Mouse (Mus musculus) cerebellum, adult 18-20 months (tissue): ENCODE results near the gene Clybl.

Source experiments
- DNase-seq, 2 experiments: peaks; one replicate each; pipeline ENCODE4 v3.0.0; 2021

The Clybl gene

DNA sequence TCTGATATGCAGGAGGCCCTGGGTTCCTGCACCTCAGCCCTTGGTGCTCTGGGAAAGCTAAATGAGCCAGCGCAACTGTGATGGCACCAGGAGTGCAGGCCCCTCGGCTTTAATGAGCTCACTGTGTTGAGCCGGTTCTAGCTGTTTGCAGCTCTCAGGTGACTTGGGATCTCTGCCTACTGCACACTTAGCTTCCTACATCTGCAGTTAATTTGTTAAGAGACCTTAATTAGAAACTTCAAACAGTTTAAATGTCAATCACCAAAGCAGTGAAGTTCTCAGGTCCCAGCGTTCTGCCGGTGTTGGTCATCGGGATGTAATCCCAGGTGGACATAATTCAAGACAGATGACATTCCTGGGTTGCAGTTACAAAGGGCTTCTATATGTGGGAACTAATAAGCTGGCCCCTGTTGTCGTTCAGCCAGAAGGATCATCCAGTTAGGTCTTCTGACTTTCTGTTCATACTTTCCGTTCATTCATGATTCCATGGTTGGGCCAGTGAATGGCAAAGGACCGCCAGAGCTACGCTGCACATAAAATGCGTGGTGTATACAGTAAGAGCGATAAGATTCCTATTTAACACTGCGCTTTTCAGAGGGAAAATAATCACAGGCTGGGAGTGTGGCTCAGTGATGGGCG is 18.9 kb downstream of the Clybl start:
- DNase-seq = no peak

DNA sequence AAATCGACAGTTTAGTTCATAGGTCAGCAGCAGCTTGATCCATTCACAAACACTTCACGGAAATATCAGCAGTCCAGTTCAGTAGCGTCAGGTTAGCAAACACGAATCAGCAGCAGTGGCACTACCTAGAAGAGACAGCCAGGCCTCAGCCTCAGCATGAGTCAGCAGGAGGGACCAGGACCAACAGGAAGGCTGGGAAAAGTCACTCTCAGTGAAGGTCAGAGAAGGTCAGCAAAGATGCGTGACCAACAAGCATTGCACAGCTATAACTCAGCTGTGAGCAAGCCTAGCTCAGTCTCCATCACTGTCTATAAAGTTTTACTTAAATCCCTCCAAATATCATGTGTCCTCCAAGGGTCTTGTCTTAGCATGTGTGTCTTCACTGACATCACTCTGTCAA is 27.7 kb downstream of the Clybl start:
- DNase-seq = no peak

DNA sequence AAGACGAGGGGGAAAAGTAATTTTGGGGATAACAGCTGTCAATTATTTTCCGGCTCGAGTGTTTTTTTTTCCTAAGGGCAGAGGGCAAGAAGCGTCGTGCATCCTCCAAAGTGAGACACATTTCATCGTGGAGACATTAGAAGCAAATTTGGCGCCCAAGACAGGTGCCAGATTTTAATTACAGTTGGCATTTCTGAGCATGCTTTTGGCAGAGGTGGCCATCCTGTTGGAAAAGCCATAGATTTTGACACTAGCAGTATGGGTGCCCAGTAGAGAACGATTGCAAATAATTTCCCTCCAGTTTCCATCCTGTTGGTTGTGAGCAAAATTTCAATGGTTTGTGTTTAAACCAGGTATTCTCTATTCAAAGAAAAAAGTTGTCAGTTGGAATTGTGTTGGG is 32.1 kb downstream of the Clybl start:
- DNase-seq = peak; percentile 75 to 80

DNA sequence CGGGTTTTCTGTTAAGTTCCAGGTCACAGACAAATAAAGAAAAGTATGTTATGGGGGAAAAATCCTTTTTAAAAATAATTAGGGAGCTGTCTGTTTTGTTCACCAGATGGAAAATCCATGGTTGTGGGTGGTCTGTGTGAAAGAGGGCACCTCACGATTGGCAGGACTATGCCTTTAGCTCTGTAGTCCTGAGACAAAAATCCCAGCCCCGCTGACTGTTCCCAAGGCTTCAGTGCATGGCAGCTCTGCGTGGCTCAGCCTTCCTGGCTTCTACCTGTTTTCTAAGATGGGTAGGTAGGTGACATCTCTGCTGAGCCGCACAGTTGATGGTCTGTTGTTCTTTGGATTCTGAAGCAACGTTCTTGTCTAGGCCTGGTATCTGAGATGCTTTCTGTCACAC is 32.6 kb downstream of the Clybl start:
- DNase-seq = no peak

DNA sequence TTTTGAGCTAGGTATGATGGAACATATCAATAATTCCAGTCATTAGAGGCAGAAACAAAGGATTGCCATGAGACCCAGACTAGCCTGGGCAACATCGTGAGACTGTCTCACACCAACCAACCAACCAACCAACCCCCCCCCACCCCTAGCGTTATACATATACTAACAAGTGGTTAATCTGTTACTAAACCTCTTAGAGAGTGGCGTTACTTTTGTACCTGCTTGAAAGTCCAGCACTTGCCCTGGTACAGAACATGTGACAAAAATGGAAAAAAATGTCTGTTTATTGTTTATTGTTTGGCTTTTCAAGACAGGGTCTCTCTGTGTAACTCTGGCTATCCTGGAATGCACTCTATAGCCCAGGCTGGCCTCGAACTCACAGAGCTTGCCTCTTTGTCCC is 35.7 kb downstream of the Clybl start:
- no peak for DNase-seq

DNA sequence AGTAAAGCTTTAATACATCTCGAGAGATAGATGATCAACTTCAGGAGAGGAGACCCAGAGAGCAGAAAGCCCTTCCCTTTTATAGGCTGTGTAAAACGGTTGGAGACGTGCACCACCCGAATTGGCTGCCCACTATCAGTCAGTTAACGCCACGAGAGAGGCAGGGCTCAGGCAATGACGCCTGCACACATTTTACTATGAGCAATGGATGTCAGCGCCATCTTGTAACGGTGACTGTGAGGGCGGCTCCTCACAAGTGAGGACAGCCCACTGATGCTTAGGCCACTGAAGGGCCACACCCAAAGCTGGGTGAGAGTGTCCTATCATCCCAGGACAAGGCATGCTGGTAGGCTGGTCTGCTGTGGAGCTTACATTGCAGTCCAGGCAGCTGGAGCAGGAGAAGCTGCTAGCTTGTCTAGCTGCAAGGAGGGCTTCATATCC is 41.5 kb downstream of the Clybl start:
- DNase-seq = no peak

DNA sequence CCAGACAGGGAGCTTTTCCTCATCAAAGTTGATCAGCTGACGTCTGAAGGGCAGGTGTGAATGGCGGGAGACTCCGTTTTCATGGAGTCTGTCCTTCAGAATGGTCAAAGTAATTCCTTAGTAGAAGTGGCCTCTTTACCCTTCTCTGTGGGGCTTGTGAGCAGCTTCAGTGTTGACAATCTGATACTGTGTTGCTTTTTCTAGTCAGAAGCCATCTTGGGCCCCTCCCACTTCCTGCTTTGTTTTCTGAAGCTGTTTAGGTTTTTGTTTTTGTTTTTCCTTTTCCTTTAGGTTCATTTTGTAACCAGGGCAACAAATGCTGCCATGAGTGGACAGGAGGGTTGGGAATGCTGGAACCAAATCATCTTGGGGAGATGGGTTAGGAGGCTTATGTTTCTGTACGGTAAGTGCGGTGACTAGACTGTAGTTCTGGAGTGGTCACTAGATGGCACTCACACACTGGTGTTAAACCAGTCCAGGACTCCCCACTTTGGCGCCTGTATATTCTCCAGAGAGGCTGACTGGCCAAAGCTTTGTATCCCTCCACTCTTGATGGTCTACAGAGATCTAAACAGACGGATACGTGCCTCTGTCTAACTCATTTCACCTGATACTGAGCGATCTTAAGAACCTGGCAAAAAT is 42.1 kb downstream of the Clybl start:
- peak; percentile 91 to 93 for DNase-seq

DNA sequence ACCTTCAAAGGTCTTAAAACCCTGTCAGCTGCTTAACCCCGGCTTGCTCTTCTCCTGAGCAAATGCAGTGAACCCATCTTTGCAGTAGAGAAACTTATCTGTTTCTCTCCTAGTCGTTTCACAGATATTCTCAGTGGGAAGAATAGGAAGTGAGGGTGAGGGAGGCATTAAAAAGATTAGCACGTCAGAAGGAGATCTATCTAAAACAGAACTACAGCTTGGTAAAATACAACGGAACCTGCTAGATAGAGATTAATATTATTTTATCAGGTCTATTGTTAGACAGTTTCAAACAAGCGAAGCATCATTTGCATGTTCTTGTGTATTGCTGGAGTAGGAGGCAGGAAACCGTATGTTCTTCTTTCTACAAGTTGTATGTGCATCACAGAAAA is 42.6 kb downstream of the Clybl start:
- DNase-seq = no peak

DNA sequence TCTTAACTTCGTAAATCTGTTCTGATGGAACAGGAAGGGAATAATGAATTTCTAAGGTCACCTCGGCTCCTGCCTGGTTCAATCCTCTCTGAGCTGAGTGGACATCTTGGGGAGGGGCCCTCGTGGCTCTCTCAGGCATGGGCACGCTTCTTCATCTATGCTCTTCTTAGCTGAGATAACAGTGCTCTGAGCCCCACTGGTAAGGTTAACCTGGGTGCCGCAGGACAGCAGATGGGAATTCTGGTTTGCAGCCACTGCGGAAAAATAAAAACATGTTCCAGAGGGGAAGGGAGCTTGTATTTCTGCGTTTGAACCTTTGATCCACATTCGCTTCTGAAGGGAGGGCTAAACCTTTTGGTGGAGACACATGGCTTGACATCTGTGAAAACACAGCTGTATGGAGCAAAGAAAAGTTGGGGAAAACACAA is 43.0 kb downstream of the Clybl start:
- DNase-seq = peak; percentile 67 to 70

DNA sequence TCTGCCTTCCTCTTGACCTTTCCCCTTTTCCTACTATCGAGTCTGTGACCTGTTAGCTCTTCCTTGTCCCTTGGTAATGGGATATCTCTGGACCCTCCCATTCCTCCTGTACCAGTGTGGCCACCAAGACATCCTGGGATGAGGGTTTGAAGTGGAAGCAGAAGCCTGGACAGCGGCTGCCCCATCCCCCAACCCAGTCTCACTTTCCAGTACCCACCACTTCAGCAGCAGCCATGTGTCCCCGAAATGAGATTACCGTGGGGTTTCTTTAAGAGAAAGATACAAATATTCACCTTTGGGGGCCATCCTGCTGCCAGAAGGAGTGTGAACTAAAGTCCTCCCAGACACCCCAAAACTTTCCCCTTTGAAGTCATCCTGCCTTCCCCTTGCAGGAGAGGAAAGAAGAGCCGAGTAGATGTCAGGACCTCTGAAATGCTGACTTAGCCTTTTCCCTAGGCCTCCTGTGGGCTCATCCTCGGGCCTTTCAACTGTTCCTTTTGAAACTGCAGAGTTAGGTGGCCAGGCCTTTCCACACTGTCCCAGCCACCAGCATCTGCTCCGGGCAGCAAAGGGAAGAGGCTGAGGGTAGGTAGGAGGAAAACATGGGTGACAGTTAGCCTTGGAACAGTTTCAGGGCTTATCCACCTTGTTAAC is 44.1 kb downstream of the Clybl start:
- DNase-seq = peak; percentile 27 to 53

DNA sequence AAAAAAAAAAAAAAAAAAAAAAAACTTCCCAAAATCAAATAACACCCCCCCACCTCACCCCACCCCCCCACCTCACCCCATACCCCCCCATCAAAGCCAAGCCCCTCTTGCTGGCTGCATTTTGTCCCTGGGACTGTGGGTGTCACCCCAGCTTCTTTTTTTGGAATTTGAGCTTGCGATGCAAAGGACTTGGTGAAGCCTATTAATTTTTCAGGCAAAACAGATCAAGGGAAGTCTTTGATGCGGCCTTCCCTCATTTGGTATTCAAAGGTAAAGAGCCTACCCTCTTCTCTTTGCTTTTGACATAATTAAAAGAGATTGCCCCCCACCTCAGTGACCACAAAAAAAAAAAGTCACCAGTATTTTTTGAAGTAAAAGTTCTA is 44.6 kb downstream of the Clybl start:
- DNase-seq = peak; percentile 42 to 47

DNA sequence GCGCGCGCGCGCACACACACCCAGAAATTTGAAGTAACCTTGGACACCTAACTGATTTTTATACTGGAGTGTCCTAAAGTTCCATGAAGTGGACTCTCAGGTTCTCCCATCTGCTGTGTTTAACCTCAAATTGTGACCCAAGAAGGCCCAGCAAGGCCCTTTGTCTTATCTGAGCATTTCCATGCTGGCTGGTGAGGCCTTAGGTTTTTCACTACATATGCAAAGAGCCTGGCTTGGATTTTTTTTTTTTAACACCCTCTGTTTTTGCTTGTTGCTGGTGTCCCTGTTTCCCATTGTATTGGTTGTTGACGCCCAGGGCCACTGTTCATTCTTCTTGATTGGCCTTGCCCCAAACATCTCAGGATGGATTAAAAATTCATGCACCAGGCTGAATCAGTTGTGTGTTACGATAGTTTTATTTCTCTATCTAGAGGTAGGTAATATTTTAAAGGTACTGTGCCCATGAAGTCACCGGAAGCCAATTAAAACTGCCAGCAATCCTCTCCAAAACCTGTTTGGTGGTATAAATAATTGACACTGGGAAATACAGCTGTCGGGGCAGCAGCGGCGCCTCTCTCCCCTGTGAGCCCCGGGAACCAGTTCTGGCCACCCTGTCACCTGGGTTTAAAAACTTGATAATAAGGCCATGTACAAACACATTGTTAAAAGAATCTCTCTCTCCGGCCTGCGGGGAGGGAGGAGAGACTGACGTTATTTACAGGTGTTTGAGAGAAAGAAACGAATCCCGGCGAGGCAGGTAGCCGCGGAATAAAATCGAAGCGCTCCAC is 45.4 kb downstream of the Clybl start:
- DNase-seq = peak; percentile 23 to 62

DNA sequence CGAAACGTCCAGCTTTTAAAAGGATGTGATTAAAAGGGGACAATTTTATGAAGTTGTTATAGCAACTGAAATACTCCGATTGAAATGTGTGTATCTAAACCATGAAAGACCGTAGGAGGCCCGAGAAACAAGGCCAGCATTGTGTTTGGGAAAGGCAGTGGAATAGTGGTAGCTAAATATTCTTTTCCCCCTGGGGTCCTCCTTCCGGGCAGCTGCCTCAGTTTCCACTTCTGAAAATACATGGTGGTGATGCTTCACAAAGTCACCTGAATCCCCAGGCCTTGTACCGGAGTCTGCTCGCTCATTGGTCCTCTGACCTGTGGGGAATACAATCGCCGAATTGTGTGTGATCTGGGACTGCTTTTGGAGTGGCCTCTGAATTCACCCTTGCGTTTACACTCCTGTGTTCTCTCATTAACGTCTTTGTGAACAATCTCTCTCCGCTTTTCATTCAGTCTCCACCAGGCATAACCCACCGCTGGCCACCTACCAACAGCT is 46.0 kb downstream of the Clybl start:
- DNase-seq = peak; percentile 36 to 64

DNA sequence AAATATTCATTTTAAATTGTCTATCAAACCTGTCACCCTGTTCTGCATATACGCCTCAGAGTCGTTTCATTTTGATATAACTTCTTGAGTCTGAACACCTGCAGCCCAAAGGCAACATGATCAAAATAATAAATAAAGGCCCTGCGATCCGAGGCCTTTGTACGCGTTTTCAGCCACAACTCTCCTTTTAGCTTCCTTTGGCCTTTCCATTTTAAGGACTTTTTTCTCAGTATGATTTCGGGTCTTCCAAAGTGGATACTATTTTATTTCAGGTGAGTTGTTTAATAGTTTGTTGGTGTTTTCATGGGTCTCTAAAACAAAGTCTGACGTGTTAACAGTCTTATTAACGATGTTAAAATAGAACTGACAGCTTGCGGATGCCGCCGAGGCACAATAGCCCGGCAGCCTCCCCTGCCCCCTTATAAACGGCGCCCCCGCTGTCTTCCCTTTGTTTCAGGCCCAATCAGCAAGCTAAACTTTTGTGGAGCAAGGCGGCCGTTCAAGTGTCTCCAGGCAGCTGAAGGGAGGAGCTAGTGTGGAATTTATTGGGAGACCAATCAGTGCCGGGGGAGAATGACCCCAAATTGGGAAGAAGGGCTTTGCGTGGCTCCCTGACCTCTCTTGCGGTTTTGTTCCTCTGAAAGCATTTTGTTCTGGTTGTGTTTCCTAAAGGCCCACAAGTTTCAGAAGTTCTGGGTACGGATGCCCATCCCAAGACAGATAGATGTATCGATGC is 47.5 kb downstream of the Clybl start:
- DNase-seq = peak; percentile 67 to 69

DNA sequence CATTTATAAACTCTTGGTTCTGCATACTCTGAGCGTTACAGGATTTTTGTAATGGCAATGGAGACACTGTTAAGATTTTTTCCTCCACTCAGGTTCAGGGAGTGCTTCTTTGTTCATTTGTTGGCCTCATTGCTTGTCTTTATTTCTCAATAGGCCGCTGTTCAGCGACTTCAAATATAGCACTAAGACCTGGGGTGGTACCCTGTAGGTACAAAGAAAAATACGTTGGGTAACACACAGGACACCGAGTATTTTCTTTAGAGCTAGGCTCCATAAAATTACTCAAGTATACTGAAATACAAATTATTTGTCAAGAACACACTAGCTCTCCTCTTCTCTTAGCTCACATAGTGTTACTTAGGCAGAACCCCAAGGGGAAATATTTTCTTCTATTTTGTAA is 48.5 kb downstream of the Clybl start:
- DNase-seq = peak in 1 of 2 experiments; percentile 41

DNA sequence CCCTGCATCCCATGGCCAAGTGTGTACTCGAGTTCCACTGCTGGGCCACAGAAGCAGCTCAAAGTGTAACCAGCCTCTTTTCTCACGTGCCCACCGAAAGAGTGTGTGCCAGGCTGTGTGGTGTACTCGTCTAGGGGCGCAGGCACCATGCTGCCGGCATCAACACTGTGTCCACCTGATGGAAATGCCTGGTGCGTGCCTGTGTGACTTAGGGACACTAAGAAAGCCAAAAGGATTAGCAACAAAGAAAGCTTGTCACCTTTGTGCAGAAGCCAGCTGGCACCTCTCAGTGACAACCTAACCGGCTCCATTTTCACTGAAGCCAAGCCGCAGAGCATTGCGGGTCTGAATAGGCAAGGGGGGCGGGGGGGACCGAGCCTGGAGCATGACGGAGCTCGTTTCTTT is 49.1 kb downstream of the Clybl start:
- DNase-seq = peak; percentile 83 to 87

DNA sequence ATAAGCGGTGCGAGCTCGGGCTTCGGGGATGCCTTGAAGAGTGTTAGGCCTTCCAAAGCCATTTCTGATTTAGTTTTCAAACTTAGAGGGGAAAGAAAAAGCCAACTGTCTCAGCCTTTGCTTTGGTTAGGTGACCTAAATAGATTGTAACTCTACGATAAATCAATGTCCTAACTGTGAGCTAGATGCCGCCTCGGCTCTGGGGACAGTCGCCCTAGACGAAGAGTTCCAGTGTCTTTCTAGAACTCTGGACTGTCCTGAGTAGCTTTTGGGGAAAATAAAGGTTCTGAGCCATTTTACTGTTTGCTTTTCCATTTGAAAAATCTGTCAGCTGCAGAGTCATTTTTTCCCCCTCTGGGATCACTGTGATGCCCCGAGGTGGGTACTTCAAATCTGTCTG is 49.6 kb downstream of the Clybl start:
- DNase-seq = no peak

DNA sequence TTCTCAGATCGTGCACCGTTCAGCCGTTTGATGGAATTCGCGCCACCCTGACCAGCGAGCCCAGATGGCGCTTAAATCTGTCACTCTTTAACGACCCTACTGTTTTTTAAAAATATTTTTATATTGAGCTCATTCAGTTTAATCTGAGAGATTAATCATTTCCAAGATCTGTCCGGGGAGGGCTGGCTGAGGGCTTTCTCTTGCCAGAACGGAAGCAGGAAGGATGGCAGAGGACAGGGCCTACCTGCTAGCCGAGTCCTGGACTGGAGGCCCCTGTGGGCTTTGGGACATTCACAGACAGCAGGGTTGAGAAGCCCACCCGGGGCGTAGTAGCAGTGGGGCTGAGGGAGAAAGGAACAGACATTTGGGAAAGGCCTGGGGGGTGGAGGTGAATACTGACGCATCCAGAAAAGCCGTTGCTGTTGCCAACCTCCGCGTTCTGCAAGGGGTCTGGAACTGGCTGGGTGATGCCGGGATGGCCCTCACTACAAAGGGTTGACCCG is 51.8 kb downstream of the Clybl start:
- DNase-seq = peak; percentile 78 to 80

DNA sequence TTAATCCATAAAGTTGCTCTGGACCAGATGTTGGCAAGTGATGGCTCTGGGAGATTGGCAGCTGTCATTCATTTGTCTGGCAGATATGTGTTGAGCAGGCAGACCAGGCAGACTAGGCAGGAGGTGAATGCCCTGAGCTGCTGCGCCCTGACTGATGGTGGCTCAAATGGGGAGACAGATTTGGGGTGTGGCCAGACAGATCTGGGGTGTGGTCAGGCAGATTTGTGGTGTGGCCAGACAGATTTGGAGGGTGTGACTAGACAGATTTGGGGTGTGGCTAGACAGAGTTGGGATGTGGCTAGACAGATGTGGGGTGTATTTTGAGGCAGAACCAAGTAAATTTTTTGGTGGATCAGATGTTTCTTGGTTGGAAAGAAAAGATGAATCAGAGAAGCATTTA is 62.4 kb downstream of the Clybl start:
- DNase-seq = no peak

DNA sequence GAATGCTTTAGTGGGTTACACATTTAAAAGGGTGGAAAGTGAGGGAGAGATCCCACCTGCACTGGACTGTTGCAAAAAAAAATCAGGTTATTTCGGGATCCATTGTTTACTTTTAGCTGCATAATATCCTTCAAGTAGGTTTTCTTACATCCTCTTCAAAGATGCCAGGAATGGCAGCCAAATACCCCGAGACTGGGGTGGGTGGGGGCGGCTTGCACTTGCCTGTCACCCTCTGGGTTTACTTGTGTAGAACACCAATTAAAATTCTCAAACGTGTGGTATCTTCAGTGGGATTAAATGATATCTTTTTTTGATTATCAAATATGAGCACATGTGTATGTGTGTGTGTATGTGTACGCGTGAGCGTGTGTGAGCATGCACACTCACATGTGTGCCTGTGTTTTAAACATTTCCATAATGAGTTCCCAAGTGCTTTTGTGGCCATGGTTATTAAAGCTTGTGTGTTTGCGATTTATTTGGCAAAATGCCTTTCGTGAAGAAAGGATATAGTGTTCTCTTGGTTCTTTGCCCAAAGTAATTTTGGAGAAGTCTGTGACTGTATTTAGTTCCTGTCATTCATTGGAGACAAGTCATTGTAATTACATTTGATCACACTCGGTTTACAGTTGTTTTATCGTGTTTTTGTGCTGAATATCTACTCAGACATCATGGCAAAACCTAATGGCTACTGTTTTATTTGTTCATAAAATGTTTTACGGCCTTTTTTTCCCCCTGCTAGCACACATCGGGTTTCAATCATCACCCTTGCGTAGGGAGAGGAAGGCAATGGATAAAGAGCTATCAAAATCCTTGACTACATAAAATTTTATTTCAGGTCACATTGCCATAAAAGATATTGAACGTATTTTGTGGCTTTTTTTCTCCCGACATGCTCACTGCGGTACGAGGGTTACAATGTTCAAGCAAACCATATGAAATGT is 65.7 kb downstream of the Clybl start:
- no peak for DNase-seq

DNA sequence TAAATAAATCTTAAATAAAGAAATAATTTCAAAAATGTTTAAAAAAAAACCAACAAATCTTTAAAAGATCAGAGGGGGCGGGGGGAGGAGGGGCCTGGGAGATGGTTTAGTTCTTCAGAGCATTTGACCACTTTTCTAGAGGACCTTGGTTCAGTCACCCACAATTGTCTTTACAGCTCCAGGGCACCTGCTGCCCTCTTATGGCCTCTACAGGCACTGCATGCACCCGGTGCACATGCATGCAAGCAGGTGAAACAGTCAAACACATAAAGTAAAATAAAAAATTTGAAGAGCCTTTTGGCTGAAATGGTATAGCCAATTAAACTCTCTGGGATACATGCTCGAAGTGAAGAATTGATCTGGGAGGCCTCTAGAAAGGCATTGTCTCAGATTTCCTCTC is 67.6 kb downstream of the Clybl start:
- no peak for DNase-seq
